ENCODE assay signal across 8 mouse cellular contexts in genomic region chr11:113683957-113684706, GRCm38 (mm10). TPM values are rescaled to one million over a fixed set of nuclear protein-coding genes. Genes with fewer than 3 reads are reported as not detected.
DNase-seq lines count a peak whose midpoint lies in the region; ATAC-seq lines count a peak whose summit lies in the region.

TSS of gene Fam104a (minus strand) at chr11:113684155.
TSS of gene D11Wsu47e (plus strand) at chr11:113684412.

- H3K4me3 ChIP-seq in heart, embryonic 13.5 days, result peak within 1 kb of the TSS; percentile 95
- peak within 1 kb of the TSS; percentile 93 for H3K4me3 ChIP-seq in liver, embryonic 12.5 days
- H3K4me3 ChIP-seq in stomach, embryonic 15.5 days (replicated peaks), result peak within 1 kb of the TSS; percentile 92

- H3K9ac ChIP-seq in heart, embryonic 13.5 days, result peak within 1 kb of the TSS; percentile 98
- H3K9ac ChIP-seq in liver, embryonic 12.5 days, result peak within 1 kb of the TSS; percentile 95
- peak within 1 kb of the TSS; percentile 84 for H3K9ac ChIP-seq in stomach, embryonic 15.5 days

- H3K36me3 ChIP-seq in heart, embryonic 13.5 days, result peaks cover 17% of the 10 kb centered on the region
- H3K36me3 ChIP-seq in liver, embryonic 12.5 days, result peaks cover 33% of the 10 kb centered on the region
- H3K36me3 ChIP-seq in stomach, embryonic 15.5 days, result peaks cover 11% of the 10 kb centered on the region

- H3K27ac ChIP-seq in heart, embryonic 13.5 days (replicated peaks), result peak within 1 kb of the TSS; percentile 99
- H3K27ac ChIP-seq in liver, embryonic 12.5 days, result peak within 1 kb of the TSS; percentile 98
- peak within 1 kb of the TSS; percentile 96 for H3K27ac ChIP-seq in stomach, embryonic 15.5 days

- DNase-seq in CD4-positive helper T cell, adult 2 months (ENCODE audit: low read depth, low spot score), result peak; percentile 97
- peak; percentile 93 for DNase-seq in brain, embryonic 18.5 days (ENCODE audit: low read depth, low spot score)
- peak; percentile 97 for DNase-seq in kidney, postnatal 10 days
- peak; percentile 95 for DNase-seq in natural killer cell, adult 2 months (ENCODE audit: low spot score in 2 of 2)

- under 1% methylated on average over 70 of the region's 73 CpGs for WGBS in heart, embryonic 13.5 days
- under 1% methylated on average over 62 of the region's 73 CpGs for WGBS in liver, embryonic 12.5 days (ENCODE audit: insufficient replicate concordance)
- under 1% methylated on average over 64 of the region's 73 CpGs for whole genome bisulfite sequencing in stomach, embryonic 15.5 days

- no peaks in the 10 kb centered on the region for H3K9me3 ChIP-seq in heart, embryonic 13.5 days
- no peaks in the 10 kb centered on the region for H3K9me3 ChIP-seq in liver, embryonic 12.5 days (replicated peaks)
- H3K9me3 ChIP-seq in stomach, embryonic 15.5 days, result no peaks in the 10 kb centered on the region

- peaks cover 46% of the 10 kb centered on the region for H3K4me1 ChIP-seq in heart, embryonic 13.5 days
- H3K4me1 ChIP-seq in liver, embryonic 12.5 days, result peaks cover 61% of the 10 kb centered on the region
- H3K4me1 ChIP-seq in stomach, embryonic 15.5 days, result peaks cover 16% of the 10 kb centered on the region; the same call in 1 of the 2 replicates

- peak; percentile 77 for ATAC-seq in erythroid progenitor cell, adult 5-6 weeks (replicated peaks; ENCODE audit: low FRiP score, poor library complexity, severe bottlenecking)
- ATAC-seq in heart, embryonic 13.5 days (ENCODE audit: extremely low read depth, insufficient number of reproducible peaks, low FRiP score, low TSS enrichment), result peak; percentile 90
- ATAC-seq in liver, embryonic 12.5 days, result peak; percentile 82
- peak; percentile 91 for ATAC-seq in stomach, embryonic 15.5 days (ENCODE audit: insufficient read depth, low FRiP score, low read depth)

- H3K27me3 ChIP-seq in heart, embryonic 13.5 days (replicated peaks), result no peaks in the 10 kb centered on the region
- no peaks in the 10 kb centered on the region for H3K27me3 ChIP-seq in liver, embryonic 12.5 days (replicated peaks)
- H3K27me3 ChIP-seq in stomach, embryonic 15.5 days (replicated peaks), result no peaks in the 10 kb centered on the region

- H3K4me2 ChIP-seq in heart, embryonic 13.5 days, result peak within 1 kb of the TSS; percentile 82
- peak within 1 kb of the TSS; percentile 77 for H3K4me2 ChIP-seq in liver, embryonic 12.5 days
- H3K4me2 ChIP-seq in stomach, embryonic 15.5 days, result peak within 1 kb of the TSS; percentile 70

RNA-seq across cellular contexts. Expression of gene Fam104a, which starts in this region (rescaled TPM):
- 24.1 and 24.3 TPM in 2 replicates for total RNA-seq in erythroid progenitor cell, adult 5-6 weeks (2015; ENCODE audit: low replicate concordance)
- total RNA-seq in erythroid progenitor cell, adult 5-6 weeks (2017; ENCODE audit: low replicate concordance), result 21.4 and 35.7 TPM in 2 replicates
- polyA plus RNA-seq in heart, embryonic 13.5 days (2015; fragmentation: Nextera tagmentation; extraction: Ambion mirVana), result 43.9 and 46.5 TPM in 2 replicates
- 56.1 and 58.5 TPM in 2 replicates for polyA plus RNA-seq in liver, embryonic 12.5 days (2016; fragmentation: Nextera tagmentation; extraction: Ambion mirVana)
- 43.8 and 49.8 TPM in 2 replicates for polyA plus RNA-seq in stomach, embryonic 15.5 days (2015; fragmentation: Nextera tagmentation; extraction: Ambion mirVana)

RNA-seq across cellular contexts. Expression of gene D11Wsu47e, which starts in this region (rescaled TPM):
- 10.1 TPM in 1 of 2 replicates, not detected in the other for total RNA-seq in erythroid progenitor cell, adult 5-6 weeks (2015; ENCODE audit: low replicate concordance)
- 3.8 and 9.0 TPM in 2 replicates for total RNA-seq in erythroid progenitor cell, adult 5-6 weeks (2017; ENCODE audit: low replicate concordance)
- polyA plus RNA-seq in heart, embryonic 13.5 days (2015; fragmentation: Nextera tagmentation; extraction: Ambion mirVana), result 15.1 and 16.0 TPM in 2 replicates
- polyA plus RNA-seq in liver, embryonic 12.5 days (2016; fragmentation: Nextera tagmentation; extraction: Ambion mirVana), result 14.8 and 16.0 TPM in 2 replicates
- polyA plus RNA-seq in stomach, embryonic 15.5 days (2015; fragmentation: Nextera tagmentation; extraction: Ambion mirVana), result 20.0 and 20.7 TPM in 2 replicates

Comparison
In these comparisons a context has a peak if more than half of its experiments do, and no peak if none do; other contexts are left out.
1. Peak in every context shown above with its lines: DNase-seq, ATAC-seq, H3K4me3 ChIP-seq and H3K27ac ChIP-seq.